Mouse (Mus musculus): ENCODE results near the gene Cdc42ep1. TPM values are rescaled to one million over a fixed set of nuclear protein-coding genes. Genes with fewer than 3 reads are reported as not detected.
"Not testable (repeated sequence)": the region's sequence is repeated elsewhere in the genome, so short reads cannot be mapped to it uniquely, and the experiment has no call there.

Gene Cdc42ep1
- total RNA-seq, 2 experiments from 2014 or later: 8.5 to 10.0 TPM

DNA sequence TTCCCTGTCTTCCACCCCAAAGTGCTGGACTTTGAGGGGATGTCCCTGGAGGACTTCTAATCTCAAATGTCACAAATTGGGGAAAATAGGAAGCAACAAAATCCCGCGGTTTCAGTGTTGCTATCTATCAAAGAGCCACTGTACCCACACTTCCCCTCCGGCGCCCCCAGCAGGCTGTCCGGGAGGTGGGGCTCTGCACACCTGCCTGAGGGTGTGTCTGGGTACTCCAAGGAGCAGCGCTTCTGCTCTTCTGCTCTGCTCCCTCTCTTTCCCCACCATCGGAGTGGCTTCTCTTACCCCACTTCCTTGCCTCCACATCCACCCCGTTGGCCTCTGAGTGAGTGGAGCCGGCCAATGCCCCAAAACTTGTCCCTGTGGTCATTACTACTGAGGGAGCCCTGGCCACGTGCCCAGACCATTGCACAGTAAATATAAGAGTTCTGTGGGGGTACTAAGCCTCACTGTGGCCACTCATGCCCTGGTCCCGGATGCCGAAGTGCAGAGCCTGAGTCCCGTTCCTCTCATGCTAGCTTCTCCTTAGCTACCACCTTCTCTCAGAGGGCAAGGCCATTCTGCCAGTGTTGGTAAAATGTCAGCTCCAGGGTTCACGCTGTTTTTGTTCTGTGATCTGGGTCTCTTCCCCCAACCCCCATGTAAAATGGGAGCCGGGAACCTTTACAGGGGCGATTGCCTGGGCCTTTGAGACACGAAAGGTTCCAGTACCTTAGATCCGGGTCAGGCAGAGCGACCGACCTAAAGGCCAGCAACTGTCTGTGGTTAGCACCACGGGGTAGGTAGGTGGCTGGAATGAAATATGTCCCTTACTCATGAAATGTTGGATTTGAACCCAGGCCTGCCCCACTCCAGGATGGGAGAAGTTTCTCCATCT lies 1.4 kb downstream of the Cdc42ep1 start:
- peak overlapping the region; percentile 87 for H3K4me3 ChIP-seq
- TF ChIP-seq CTCF (IDR thresholded peaks at IDR 0.05): peak; percentile 22; the same call in 1 of the 2 replicates
- no peak for DNase-seq
- intact Hi-C loops (cut with DNase I): no loop called here
- peak overlapping the region; percentile 98 for H3K27ac ChIP-seq

DNA sequence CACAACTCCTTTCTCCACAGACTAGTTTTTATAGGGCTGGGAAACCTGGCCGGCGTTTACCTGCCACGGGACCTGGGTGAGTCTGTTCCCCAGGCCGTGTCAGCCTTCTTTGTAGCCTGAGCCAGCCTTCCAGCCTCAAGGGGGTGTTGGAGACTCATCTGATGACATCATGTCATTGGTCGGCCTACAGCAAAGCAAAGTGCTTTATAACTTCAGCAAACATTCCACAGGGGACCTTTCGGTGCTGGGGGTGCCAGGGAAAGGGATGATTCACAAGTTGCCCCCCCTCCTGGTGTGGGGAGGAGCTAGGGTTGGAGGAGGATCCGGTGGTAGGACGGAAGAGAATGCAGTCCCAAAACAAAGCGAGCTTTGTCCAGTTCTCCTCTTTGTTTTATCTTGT lies 2.4 kb downstream of the Cdc42ep1 start:
- intact Hi-C loops (cut with DNase I): no loop called here
- H3K27ac ChIP-seq: peak overlapping the region; percentile 98
- peak; percentile 75 for DNase-seq
- peak overlapping the region; percentile 87 for H3K4me3 ChIP-seq
- no peak for TF ChIP-seq CTCF (IDR thresholded peaks at IDR 0.05)

DNA sequence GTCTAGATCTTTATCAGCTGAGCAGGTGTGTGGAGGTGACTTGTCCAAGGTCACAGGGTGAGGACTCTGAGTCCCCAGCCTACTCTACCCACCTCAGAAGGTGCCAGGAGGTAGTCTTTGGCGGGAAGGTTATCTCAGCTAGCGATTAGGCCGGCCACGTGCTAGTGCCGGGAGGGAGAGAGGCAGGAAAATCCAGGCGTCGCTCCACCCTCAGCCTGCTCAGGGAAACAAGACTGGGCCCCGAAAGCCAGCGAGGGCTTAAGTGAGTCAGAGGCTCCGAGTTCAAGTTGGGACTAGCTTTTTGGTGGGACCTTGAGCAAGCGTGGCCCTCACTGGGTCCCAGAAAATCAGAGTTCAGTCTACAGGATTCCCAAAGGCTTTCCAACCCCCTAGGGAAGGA lies 2.9 kb downstream of the Cdc42ep1 start:
- TF ChIP-seq CTCF (IDR thresholded peaks at IDR 0.05): no peak
- DNase-seq: no peak
- intact Hi-C loops (cut with DNase I): no loop called here
- Histone ChIP-seq H3K4me3 (peak overlapping the region; percentile 87), H3K27ac (peak overlapping the region; percentile 98)

DNA sequence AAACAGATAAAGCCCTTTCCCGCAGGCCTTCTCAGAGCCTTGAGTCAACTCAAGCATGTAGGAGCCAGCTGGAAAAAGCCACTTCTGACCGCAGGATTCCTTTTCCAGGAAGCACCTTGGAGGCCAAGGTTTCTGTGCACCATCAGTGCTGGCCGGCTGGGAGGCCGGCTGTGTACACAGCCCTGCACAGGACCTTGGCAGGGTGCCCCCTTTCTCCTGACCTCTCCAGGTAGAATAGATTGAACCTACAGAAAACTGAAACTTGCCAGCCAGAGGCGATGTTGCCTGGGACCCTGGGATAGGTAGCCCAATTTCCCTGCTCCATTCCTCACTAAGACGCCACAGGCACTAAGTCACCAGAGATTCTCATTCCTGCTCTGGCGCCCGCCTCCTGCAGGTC lies 3.4 kb downstream of the Cdc42ep1 start:
- no peak for TF ChIP-seq CTCF (IDR thresholded peaks at IDR 0.05)
- no peak for DNase-seq
- Histone ChIP-seq H3K4me3 (peak overlapping the region; percentile 87), H3K27ac (peak overlapping the region; percentile 98)
- intact Hi-C loops (cut with DNase I): no loop called here

DNA sequence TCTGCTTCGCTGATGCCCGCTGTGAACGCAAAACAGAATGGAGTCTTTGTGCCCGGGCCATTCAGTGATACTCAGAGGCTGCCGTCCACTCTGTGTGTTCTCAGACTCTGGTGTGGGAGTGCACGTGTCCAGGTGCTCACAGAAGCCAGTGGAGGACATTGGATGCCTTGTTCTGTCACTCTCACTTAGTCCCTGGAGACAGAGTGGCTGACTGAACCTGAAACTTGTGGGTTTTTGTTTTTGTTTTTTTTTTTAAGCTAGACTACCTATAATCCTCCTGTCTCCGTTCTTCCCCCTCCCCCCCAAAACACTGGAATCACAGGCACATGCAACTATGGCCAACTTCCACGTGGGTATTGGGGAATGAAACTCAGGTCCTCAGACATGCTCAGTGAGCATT lies 3.9 kb downstream of the Cdc42ep1 start:
- peak overlapping the region; percentile 98 for H3K27ac ChIP-seq
- intact Hi-C loops (cut with DNase I): no loop called here
- DNase-seq: no peak
- H3K4me3 ChIP-seq: peak overlapping the region; percentile 87
- no peak for TF ChIP-seq CTCF (IDR thresholded peaks at IDR 0.05)

DNA sequence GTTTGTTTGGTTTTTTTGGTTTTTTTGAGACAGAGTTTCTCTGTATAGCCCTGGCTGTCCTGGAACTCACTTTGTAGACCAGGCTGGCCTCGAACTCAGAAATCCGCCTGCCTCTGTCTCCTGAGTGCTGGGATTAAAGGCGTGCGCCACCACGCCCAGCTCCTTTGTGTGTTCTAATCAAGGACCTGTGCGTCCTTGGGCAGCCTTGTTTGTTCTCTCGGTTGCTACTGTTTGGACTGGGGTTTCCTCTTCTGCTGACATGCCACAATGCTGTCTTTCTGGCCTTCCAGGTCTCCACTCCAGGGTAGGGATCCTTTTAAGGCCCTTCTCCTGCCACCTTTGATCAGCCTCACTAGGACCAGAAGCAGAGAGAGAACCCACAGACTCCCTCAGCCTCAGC lies 4.4 kb downstream of the Cdc42ep1 start:
- DNase-seq; intact Hi-C loops (cut with DNase I): not testable (repeated sequence)
- H3K27ac ChIP-seq: peak overlapping the region; percentile 28; the same call in 1 of the 2 replicates
- H3K4me3 ChIP-seq: peak overlapping the region; percentile 87

DNA sequence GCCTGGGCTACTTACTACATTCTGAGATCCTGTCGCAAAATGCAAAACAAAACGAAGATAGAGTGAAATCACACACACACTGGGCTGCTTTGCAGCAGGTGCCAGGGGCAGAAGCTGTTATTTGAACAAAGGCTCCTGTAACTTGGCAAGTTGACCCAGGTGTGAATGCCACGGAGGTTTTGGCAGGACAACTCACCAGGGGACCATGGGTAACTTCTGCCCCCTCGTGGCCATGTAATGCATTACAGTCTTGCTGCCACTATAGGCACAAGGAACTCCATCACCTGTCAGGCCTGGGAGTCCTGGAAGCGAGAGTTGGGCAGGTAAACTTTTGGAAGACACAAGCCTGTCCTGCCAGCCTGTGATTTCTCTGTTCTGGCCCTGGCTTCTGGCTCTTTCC lies 6.0 kb downstream of the Cdc42ep1 start:
- TF ChIP-seq CTCF (IDR thresholded peaks at IDR 0.05): peak; percentile 95; the same call in 1 of the 2 replicates
- H3K4me3 ChIP-seq: peak overlapping the region; percentile 6; the same call in 1 of the 2 replicates
- peak; percentile 88 for DNase-seq
- intact Hi-C loops (cut with DNase I): loop anchor here (1.0 kb wide), 1 partner anchor 22 kb away; no protein-coding TSS in a partner anchor
- H3K27ac ChIP-seq: no peak overlapping the region

DNA sequence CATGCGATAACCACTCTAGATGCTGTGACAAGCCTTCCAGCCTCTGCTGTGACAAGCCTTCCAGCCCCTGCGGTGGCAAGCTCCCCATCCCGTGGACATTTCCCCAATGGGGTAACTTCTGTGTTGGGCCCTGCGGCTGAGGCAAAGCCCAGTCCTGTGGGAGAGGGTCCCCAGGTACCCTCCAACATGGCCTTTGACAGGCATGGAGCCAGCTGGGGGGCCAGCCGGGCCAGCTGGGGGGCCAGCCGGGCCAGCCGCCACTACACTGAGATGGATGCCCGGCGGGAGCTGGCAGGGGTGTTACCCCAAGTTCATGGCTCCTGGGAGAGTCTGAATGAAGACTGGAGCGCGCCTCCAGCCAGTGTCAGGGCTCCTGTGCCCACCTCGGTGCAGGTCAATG lies 7.1 kb downstream of the Cdc42ep1 start:
- intact Hi-C loops (cut with DNase I): no loop called here
- H3K4me3 ChIP-seq: no peak overlapping the region
- DNase-seq: no peak
- no peak overlapping the region for H3K27ac ChIP-seq
- TF ChIP-seq CTCF (IDR thresholded peaks at IDR 0.05): no peak

DNA sequence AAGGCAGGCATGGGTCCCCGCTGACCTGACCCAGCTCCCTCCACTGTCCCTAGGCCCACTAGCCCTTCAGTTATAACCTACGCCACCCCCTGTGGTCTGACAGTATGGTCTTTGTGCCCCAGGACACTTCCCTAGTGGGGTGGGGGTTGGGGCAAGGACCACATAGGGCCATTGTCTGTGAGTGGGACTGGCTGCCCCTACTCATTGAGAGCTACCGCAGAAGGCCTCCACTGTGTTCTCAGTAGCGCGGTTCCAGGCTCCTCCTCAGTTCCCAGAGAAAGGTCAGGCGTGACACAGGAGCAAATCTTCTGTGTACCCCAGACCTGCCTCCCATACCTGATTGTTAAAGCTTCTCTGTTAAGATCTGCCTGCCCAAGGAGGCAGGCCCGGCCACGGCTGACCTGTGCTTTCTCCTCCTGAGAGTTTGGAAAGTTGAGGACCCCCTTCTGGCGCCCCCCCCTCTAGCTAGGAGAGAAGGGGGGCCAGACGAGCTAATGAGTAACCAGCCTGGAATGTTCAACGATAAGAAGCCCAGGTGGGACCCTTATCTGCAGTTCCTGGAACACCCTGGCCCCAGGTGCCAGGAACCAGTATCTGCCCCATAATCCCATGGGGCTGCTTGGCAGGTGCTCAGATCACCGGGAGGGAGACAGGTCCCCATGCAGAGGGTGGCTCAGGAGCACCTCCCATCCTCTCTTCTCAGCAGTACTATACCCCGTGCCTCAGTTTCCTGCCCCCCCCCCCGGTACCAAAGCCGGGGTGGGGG lies 7.8 kb downstream of the Cdc42ep1 start:
- Histone ChIP-seq H3K27ac (peak overlapping the region; percentile 24), H3K4me3 (no peak overlapping the region)
- TF ChIP-seq CTCF (IDR thresholded peaks at IDR 0.05): no peak
- intact Hi-C loops (cut with DNase I): loop anchor here (5.0 kb wide), 1 partner anchor 33 kb away; no protein-coding TSS in a partner anchor
- peak; percentile 27 for DNase-seq

DNA sequence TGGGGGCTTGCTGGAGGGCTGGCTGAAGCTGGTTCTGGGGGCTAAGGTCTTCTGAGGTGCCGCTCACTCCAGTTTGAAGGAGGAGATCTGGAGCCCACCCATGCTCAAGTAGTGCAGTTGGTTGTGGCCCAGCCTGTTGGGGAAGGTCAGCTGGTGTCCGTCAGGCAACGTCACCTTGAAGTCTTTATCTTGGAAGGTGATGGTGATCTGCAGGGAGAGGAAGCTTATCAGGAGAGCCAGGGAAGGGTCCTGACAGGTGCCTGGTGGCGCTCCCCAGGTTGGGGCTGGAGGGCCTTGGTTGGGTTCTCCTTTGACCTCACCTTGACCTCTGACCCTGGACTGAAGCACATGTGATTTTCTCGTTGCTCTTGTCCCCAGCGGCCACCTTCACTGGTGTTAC lies 8.5 kb downstream of the Cdc42ep1 start:
- no peak overlapping the region for H3K4me3 ChIP-seq
- DNase-seq: no peak
- H3K27ac ChIP-seq: peak overlapping the region; percentile 46
- no peak for TF ChIP-seq CTCF (IDR thresholded peaks at IDR 0.05)
- intact Hi-C loops (cut with DNase I): loop anchor here (5.0 kb wide), 1 partner anchor 34 kb away; no protein-coding TSS in a partner anchor

DNA sequence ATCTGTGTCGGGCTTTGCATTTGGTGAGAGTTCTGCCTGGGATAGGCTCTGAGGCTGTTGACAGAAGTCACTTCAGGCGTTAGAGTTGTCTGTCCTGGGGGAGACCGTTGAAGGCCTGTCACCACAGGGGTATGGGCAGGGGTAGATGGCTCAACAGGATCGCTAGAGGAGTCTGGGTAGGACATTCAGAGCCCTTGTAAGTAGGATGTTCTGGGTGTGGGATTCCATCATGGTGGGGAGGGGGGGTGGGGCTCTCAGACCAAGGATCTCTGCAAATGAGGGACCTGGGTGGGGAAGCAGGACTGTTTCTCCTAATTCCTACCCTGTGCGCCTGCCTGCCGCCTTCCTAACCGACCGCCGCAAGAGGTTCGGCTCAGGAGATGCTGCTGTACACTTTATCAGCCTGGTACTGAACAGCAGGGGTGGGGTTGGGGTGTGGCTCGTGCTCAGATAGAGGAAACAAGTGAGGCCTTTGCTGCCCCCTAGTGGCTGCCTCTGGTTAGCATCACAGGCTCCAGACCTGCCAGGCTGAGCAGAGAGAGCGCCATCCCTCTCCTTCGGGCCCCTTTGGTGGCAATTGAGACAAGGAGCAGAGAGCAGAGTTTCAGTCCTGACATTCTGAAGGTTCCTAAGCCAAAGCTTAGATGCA lies 9.2 kb downstream of the Cdc42ep1 start:
- H3K4me3 ChIP-seq: peak overlapping the region; percentile 11
- intact Hi-C loops (cut with DNase I): loop anchor here (5.0 kb wide), 1 partner anchor 34 kb away; no protein-coding TSS in a partner anchor
- H3K27ac ChIP-seq: peak overlapping the region; percentile 46
- DNase-seq: peak; percentile 94
- TF ChIP-seq CTCF (IDR thresholded peaks at IDR 0.05): peak; percentile 93

DNA sequence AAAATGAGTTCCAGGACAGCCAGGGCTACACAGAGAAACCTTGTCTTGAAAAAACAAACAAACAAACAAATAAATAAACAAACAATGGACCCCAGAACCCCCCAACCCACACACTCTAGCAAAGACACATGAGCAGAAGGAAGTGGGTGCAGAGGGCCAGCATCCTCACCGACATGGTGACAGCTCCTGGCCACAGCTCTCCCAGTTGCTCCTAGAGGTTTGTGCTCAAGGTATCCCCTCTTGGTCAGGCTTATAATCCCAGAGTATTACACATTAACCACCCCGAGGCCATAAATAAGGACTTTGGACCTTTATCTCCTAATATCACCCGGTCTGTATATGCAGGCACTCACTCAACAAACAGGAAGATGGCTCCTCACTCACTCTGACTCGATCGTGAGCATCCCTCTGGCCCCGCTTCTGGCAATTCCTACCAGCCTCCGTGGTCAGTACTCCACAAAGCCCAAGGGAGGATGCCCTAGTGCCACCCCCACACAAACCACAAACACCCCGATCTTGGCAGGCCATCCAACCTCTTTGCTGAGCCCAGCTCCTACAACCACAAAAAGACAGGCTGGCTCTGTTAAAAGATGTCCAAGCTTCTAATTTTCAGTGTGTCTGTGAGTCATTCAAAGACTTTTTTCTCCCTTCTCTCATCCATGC lies 13.0 kb downstream of the Cdc42ep1 start, which contains the start of gene Lgals2:
Gene Lgals2 (minus strand): TSS at position 227 of the 663 bp plus-strand sequence.
- Histone ChIP-seq H3K27ac (no peak within 1 kb of the TSS), H3K4me3 (no peak within 1 kb of the TSS)
- no peak for TF ChIP-seq CTCF (IDR thresholded peaks at IDR 0.05)
- no peak for DNase-seq
- intact Hi-C loops (cut with DNase I): loop anchor here (5.0 kb wide), 1 partner anchor 233 kb away; no protein-coding TSS in a partner anchor

Measured in gastrocnemius, adult 2 months (tissue).